Mouse (Mus musculus) erythroid progenitor cell, adult 5-6 weeks (primary cell): ENCODE measurements around the gene Adamts4. TPM values are rescaled to one million over a fixed set of nuclear protein-coding genes. Genes with fewer than 3 reads are reported as not detected.
A peak's percentile ranks its signal among the peaks of the same experiment; 100 is the strongest.
"Not testable (repeated sequence)": the region's sequence is repeated elsewhere in the genome, so short reads cannot be mapped to it uniquely, and the experiment has no call there.

ENCODE experiments used
- ATAC-seq: replicated peaks from 2 replicates; pipeline ENCODE4 v1.8.0; 2016; ENCODE audit warnings: moderate number of reproducible peaks, mild to moderate bottlenecking, moderate TSS enrichment, inconsistent platforms; ENCODE audit not compliant: poor library complexity, low FRiP score, severe bottlenecking
- total RNA-seq, 2 experiments: library from RNA; stranded (forward) in 1 of 2; stranded (reverse) in 1 of 2; fragments of 150-400 nt in 1 of 2; fragments of 186-747, 209-891 nt in 1 of 2; gene quantifications; 2 replicates each; pipeline versions ENCODE4 v1.2.3 to v1.2.4; 2015 to 2017; ENCODE audit warnings: low replicate concordance in 2 of 2

Gene Adamts4
- total RNA-seq, 2 experiments from 2014 or later, result 0.42 TPM; not detected in 1

GRCm38 (mm10) chr1:171288328-171288727 is 38.1 kb downstream of the Adamts4 start:
- ATAC-seq, result no peak

DNA sequence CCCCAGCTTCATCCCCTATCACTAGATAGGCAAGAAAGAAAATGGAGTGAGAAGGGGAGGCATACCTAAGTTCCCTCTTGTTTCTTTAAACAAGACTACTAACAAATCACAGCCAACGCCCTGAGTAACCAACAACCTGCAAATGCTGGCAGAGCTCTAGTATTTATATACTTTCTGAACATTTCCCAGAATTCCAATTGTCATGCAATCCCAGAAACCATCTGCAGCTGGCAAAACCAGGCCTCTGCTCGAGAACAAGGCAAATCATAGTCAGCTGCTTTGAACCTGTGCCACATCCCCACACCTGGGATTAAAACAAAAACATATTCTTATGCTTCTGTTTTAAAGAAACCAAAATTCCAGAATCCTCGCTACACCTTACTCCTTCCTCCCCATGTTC is 43.1 kb downstream of the Adamts4 start:
- ATAC-seq, result no peak

- ATAC-seq, result no peak
Observed at GRCm38 (mm10) chr1:171293906-171294297, 43.7 kb downstream of the Adamts4 start.

DNA sequence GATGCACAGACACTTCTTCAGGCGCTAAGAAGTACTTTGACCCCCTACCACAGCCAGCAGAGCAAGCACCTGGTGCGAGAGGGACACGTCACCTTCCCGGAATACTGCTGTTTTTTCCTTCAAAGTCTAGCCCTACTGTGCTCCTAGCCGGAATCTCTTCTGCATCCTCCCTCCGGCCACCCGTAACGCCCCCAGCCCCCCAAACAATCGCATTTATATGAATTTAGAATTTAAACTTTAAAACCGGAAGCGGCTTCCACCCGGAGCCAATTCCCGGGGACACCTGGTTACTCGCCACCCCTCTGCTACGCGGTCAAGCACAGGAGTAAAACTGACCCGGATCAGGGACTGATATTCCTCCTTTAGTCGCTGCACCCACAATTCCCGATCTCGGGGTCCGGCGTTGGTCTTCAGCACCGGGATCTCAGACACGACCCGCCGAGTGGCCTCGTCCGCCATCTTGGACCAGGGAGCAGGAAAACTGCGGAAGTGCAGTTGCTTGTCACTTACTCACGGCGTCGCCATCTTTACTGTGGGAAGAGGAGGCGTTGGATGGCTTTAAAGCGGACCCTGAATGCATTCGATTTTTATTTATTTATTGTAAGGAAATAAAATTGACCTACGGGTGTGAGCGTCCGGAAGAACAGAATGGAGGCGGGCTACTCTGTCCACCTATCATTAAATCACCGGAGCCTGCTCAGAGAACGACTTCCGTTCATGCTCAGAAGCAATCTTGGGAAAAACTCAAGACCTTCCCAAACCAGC is 44.3 kb downstream of the Adamts4 start, which contains the start of gene Ufc1:
Ufc1 (minus strand) TSS at position 727 of the 765 bp plus-strand sequence.
- peak; percentile 92 for ATAC-seq

DNA sequence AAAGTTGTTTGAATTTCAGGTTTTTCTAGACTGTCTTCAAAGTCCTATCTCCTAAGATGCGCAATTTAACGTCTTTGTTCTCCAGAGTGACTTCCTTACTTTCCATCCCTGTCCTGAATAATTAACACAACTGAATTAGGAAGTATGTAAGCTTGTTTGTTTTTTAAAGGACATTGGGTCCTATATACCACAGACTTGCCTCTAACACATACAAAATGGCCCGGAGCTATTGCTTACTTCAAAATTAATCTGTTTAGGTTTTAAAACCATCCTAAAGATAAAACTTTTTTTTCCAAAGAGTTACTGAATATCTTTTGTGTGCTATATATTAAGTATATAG is 44.8 kb downstream of the Adamts4 start:
- ATAC-seq, result no peak

DNA sequence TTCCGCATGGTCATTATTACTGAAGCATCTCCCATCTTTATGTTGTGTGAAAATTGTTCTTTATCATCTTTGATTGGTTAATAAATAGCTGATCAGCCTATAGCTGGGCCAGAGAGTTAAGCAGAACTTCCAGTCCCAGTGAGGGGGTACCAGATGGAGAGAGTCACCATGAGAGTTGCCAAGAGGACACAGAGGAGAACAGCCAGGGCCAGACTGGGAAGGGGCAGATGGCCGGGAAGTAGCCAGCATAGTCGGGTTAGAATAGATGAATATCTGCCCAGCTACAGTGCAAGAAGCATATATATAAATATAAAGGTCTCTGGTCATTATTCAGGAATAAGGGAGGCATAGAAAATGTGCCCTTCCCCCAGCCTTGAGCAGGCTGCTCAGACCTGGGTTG is 48.0 kb downstream of the Adamts4 start:
- no peak for ATAC-seq

- not testable (repeated sequence) for ATAC-seq
Observed at GRCm38 (mm10) chr1:171306157-171306556, 55.9 kb downstream of the Adamts4 start.

DNA sequence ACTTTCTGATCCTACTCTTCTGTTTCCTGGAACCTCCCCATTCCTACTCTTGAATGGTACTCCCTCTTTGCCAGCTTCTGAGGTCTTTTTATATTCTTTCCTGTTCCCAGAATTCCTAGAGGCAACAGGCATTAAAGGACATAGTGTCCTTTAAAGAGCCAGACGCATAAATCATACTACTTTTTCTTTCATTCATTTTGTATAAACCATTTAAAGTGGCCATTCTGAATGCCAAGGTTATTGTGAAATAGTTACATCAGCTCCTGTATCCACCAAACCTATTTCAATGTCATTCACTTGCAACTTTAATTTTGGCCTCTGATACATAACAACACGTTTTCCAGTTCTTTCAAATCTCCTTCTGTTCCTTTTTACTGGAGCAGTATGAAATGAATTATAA is 59.1 kb downstream of the Adamts4 start:
- no peak for ATAC-seq

Other genes with a start within 250 kb of the Adamts4 start
- 12.2 and 20.2 TPM in 2 replicates for gene Fcgr4, start 231.5 kb upstream of the Adamts4 start, total RNA-seq (2015; ENCODE audit: low replicate concordance)
- 7.3 and 7.6 TPM in 2 replicates for gene Fcgr4, start 231.5 kb upstream of the Adamts4 start, total RNA-seq (2017; ENCODE audit: low replicate concordance)
- 78.6 and 80.1 TPM in 2 replicates for gene Fcgr3, start 185.5 kb upstream of the Adamts4 start, total RNA-seq (2015; ENCODE audit: low replicate concordance)
- 29.8 and 53.5 TPM in 2 replicates for gene Fcgr3, start 185.5 kb upstream of the Adamts4 start, total RNA-seq (2017; ENCODE audit: low replicate concordance)
- gene Cfap126, start 136.5 kb upstream of the Adamts4 start, total RNA-seq (2015; ENCODE audit: low replicate concordance), result 19.8 TPM in 1 of 2 replicates, not detected in the other
- not detected in 2 replicates for gene Cfap126, start 136.5 kb upstream of the Adamts4 start, total RNA-seq (2017; ENCODE audit: low replicate concordance)
- gene Sdhc, start 99.8 kb upstream of the Adamts4 start, total RNA-seq (2015; ENCODE audit: low replicate concordance), result 50.8 and 70.4 TPM in 2 replicates
- 4.7 and 14.6 TPM in 2 replicates for gene Sdhc, start 99.8 kb upstream of the Adamts4 start, total RNA-seq (2017; ENCODE audit: low replicate concordance)
- gene Mpz, start 99.7 kb upstream of the Adamts4 start, total RNA-seq (2015; ENCODE audit: low replicate concordance), result not detected in 2 replicates
- gene Mpz, start 99.7 kb upstream of the Adamts4 start, total RNA-seq (2017; ENCODE audit: low replicate concordance), result not detected in 2 replicates
- gene Pcp4l1, start 54.2 kb upstream of the Adamts4 start, total RNA-seq (2015; ENCODE audit: low replicate concordance), result 1.7 and 3.6 TPM in 2 replicates
- not detected in 2 replicates for gene Pcp4l1, start 54.2 kb upstream of the Adamts4 start, total RNA-seq (2017; ENCODE audit: low replicate concordance)
- gene Nr1i3, start 36.5 kb upstream of the Adamts4 start, total RNA-seq (2015; ENCODE audit: low replicate concordance), result not detected in 2 replicates
- gene Nr1i3, start 36.5 kb upstream of the Adamts4 start, total RNA-seq (2017; ENCODE audit: low replicate concordance), result 0.39 TPM in 1 of 2 replicates, not detected in the other
- gene Tomm40l, start 27.9 kb upstream of the Adamts4 start, total RNA-seq (2015; ENCODE audit: low replicate concordance), result 1.1 and 4.2 TPM in 2 replicates
- 4.0 and 4.1 TPM in 2 replicates for gene Tomm40l, start 27.9 kb upstream of the Adamts4 start, total RNA-seq (2017; ENCODE audit: low replicate concordance)
- 16.8 TPM in 1 of 2 replicates, not detected in the other for gene Apoa2, start 25.4 kb upstream of the Adamts4 start, total RNA-seq (2015; ENCODE audit: low replicate concordance)
- gene Apoa2, start 25.4 kb upstream of the Adamts4 start, total RNA-seq (2017; ENCODE audit: low replicate concordance), result not detected in 2 replicates
- gene Fcer1g, start 16.1 kb upstream of the Adamts4 start, total RNA-seq (2015; ENCODE audit: low replicate concordance), result 214 and 248 TPM in 2 replicates
- 39.7 and 114 TPM in 2 replicates for gene Fcer1g, start 16.1 kb upstream of the Adamts4 start, total RNA-seq (2017; ENCODE audit: low replicate concordance)
- 86.5 and 106 TPM in 2 replicates for gene Ndufs2, start 967 bp downstream of the Adamts4 start, total RNA-seq (2015; ENCODE audit: low replicate concordance)
- gene Ndufs2, start 967 bp downstream of the Adamts4 start, total RNA-seq (2017; ENCODE audit: low replicate concordance), result 40.8 and 73.3 TPM in 2 replicates
- gene B4galt3, start 19.9 kb downstream of the Adamts4 start, total RNA-seq (2015; ENCODE audit: low replicate concordance), result 19.7 and 20.5 TPM in 2 replicates
- 26.8 and 40.8 TPM in 2 replicates for gene B4galt3, start 19.9 kb downstream of the Adamts4 start, total RNA-seq (2017; ENCODE audit: low replicate concordance)
- 739 and 765 TPM in 2 replicates for gene Ppox, start 30.8 kb downstream of the Adamts4 start, total RNA-seq (2015; ENCODE audit: low replicate concordance)
- gene Ppox, start 30.8 kb downstream of the Adamts4 start, total RNA-seq (2017; ENCODE audit: low replicate concordance), result 644 and 799 TPM in 2 replicates
- 39.0 and 64.9 TPM in 2 replicates for gene Usp21, start 37.6 kb downstream of the Adamts4 start, total RNA-seq (2015; ENCODE audit: low replicate concordance)
- 18.5 and 33.2 TPM in 2 replicates for gene Usp21, start 37.6 kb downstream of the Adamts4 start, total RNA-seq (2017; ENCODE audit: low replicate concordance)
- gene Ufc1, start 44.6 kb downstream of the Adamts4 start, total RNA-seq (2015; ENCODE audit: low replicate concordance), result 26.8 and 39.3 TPM in 2 replicates
- gene Ufc1, start 44.6 kb downstream of the Adamts4 start, total RNA-seq (2017; ENCODE audit: low replicate concordance), result 1.7 and 14.2 TPM in 2 replicates
- 13.4 and 28.8 TPM in 2 replicates for gene Dedd, start 78.7 kb downstream of the Adamts4 start, total RNA-seq (2015; ENCODE audit: low replicate concordance)
- 3.3 and 6.5 TPM in 2 replicates for gene Dedd, start 78.7 kb downstream of the Adamts4 start, total RNA-seq (2017; ENCODE audit: low replicate concordance)
- gene Nit1, start 95.2 kb downstream of the Adamts4 start, total RNA-seq (2015; ENCODE audit: low replicate concordance), result 6.7 and 10.8 TPM in 2 replicates
- gene Nit1, start 95.2 kb downstream of the Adamts4 start, total RNA-seq (2017; ENCODE audit: low replicate concordance), result 11.6 and 24.5 TPM in 2 replicates
- 10.1 and 22.0 TPM in 2 replicates for gene Pfdn2, start 95.2 kb downstream of the Adamts4 start, total RNA-seq (2015; ENCODE audit: low replicate concordance)
- gene Pfdn2, start 95.2 kb downstream of the Adamts4 start, total RNA-seq (2017; ENCODE audit: low replicate concordance), result 9.0 and 10.1 TPM in 2 replicates
- not detected in 2 replicates for gene Klhdc9, start 110.4 kb downstream of the Adamts4 start, total RNA-seq (2015; ENCODE audit: low replicate concordance)
- gene Klhdc9, start 110.4 kb downstream of the Adamts4 start, total RNA-seq (2017; ENCODE audit: low replicate concordance), result 3.3 TPM in 1 of 2 replicates, not detected in the other
- not detected in 2 replicates for gene Nectin4, start 119.7 kb downstream of the Adamts4 start, total RNA-seq (2015; ENCODE audit: low replicate concordance)
- gene Nectin4, start 119.7 kb downstream of the Adamts4 start, total RNA-seq (2017; ENCODE audit: low replicate concordance), result 0.51 and 0.53 TPM in 2 replicates
- 11.7 and 15.9 TPM in 2 replicates for gene Arhgap30, start 138.5 kb downstream of the Adamts4 start, total RNA-seq (2015; ENCODE audit: low replicate concordance)
- 16.7 and 22.9 TPM in 2 replicates for gene Arhgap30, start 138.5 kb downstream of the Adamts4 start, total RNA-seq (2017; ENCODE audit: low replicate concordance)
- gene Usf1, start 160.9 kb downstream of the Adamts4 start, total RNA-seq (2015; ENCODE audit: low replicate concordance), result 1.7 and 4.3 TPM in 2 replicates
- 5.0 and 9.1 TPM in 2 replicates for gene Usf1, start 160.9 kb downstream of the Adamts4 start, total RNA-seq (2017; ENCODE audit: low replicate concordance)
- not detected in 2 replicates for gene Tstd1, start 168.5 kb downstream of the Adamts4 start, total RNA-seq (2015; ENCODE audit: low replicate concordance)
- 0.90 TPM in 1 of 2 replicates, not detected in the other for gene Tstd1, start 168.5 kb downstream of the Adamts4 start, total RNA-seq (2017; ENCODE audit: low replicate concordance)
- gene F11r, start 187.1 kb downstream of the Adamts4 start, total RNA-seq (2015; ENCODE audit: low replicate concordance), result not detected in 2 replicates
- gene F11r, start 187.1 kb downstream of the Adamts4 start, total RNA-seq (2017; ENCODE audit: low replicate concordance), result not detected in 2 replicates